In genomic region chr13:5540321-5540720, GRCm38 (mm10) we compare ENCODE assay signal across 17 mouse cellular contexts.
DNase-seq lines count a peak whose midpoint lies in the region; ATAC-seq and TF ChIP-seq lines count a peak whose summit lies in the region.
"Had no signal": no experiment of that assay in that cellular context is flagged by ENCODE, and none has a peak within 500 bp of the region (broad histone marks: within the 10 kb centered on the region; RNA-seq: fewer than 3 reads in every experiment).

No protein-coding gene starts in this region.

- no peak overlapping the region for H3K9ac ChIP-seq in forebrain, embryonic 16.5 days (replicated peaks; ENCODE audit: low read depth, low read length)
- no peak overlapping the region for H3K9ac ChIP-seq in forebrain, embryonic 11.5 days (ENCODE audit: low read length)
- no peak overlapping the region for H3K9ac ChIP-seq in kidney, embryonic 14.5 days (ENCODE audit: low read depth, low read length)
- H3K9ac ChIP-seq in stomach, postnatal 0 days (ENCODE audit: low read length) = no peak overlapping the region
- H3K9ac ChIP-seq: hindbrain, embryonic 15.5 days; liver, embryonic 12.5 days had no signal

- TF ChIP-seq CTCF in stomach, postnatal 0 days (IDR thresholded peaks at IDR 0.05; ENCODE audit: low read depth) = no peak

- H3K4me1 ChIP-seq in forebrain, embryonic 16.5 days (replicated peaks; ENCODE audit: control insufficient read depth, insufficient read depth, low read length) = no peaks in the 10 kb centered on the region
- H3K4me1 ChIP-seq in forebrain, embryonic 11.5 days (replicated peaks; ENCODE audit: control insufficient read depth, insufficient read depth, low read length) = no peaks in the 10 kb centered on the region
- H3K4me1 ChIP-seq in kidney, embryonic 14.5 days (ENCODE audit: control insufficient read depth, insufficient read depth, low read length) = no peaks in the 10 kb centered on the region
- H3K4me1 ChIP-seq in stomach, postnatal 0 days (replicated peaks; ENCODE audit: control insufficient read depth, insufficient read depth) = no peaks in the 10 kb centered on the region
- H3K4me1 ChIP-seq: embryonic facial prominence, embryonic 10.5 days; hindbrain, embryonic 15.5 days; liver, embryonic 12.5 days had no signal

- DNase-seq in forebrain, embryonic 11.5 days (ENCODE audit: low spot score) = no peak
- DNase-seq in kidney, postnatal 10 days = peak; percentile 4
- peak; percentile 15 for DNase-seq in testis, postnatal 14 days (ENCODE audit: low spot score)
- no peak for DNase-seq in testis, postnatal 10 days (ENCODE audit: low spot score)
- DNase-seq in stomach, postnatal 0 days (ENCODE audit: low spot score) = no peak
- DNase-seq: cerebellum, postnatal 36 days; gastrocnemius, postnatal 25 days; kidney, postnatal 4 days; right cerebral cortex, postnatal 25 days; thymus, postnatal 36 days had no signal

- no peaks in the 10 kb centered on the region for H3K36me3 ChIP-seq in forebrain, embryonic 16.5 days (ENCODE audit: control insufficient read depth, insufficient read depth)
- no peaks in the 10 kb centered on the region for H3K36me3 ChIP-seq in forebrain, embryonic 11.5 days (ENCODE audit: control insufficient read depth, insufficient read depth, low read length)
- no peaks in the 10 kb centered on the region for H3K36me3 ChIP-seq in kidney, embryonic 14.5 days (ENCODE audit: control insufficient read depth, insufficient read depth, low read length)
- no peaks in the 10 kb centered on the region for H3K36me3 ChIP-seq in stomach, postnatal 0 days (ENCODE audit: control insufficient read depth, insufficient read depth, low read length)
- H3K36me3 ChIP-seq: embryonic facial prominence, embryonic 10.5 days; hindbrain, embryonic 15.5 days; liver, embryonic 12.5 days had no signal

- no peak overlapping the region for H3K27ac ChIP-seq in forebrain, embryonic 16.5 days (ENCODE audit: low read length)
- no peak overlapping the region for H3K27ac ChIP-seq in forebrain, embryonic 11.5 days (ENCODE audit: low read depth, low read length)
- no peak overlapping the region for H3K27ac ChIP-seq in kidney, embryonic 14.5 days (ENCODE audit: low read depth, low read length)
- H3K27ac ChIP-seq in stomach, postnatal 0 days (replicated peaks) = no peak overlapping the region
- H3K27ac ChIP-seq: embryonic facial prominence, embryonic 10.5 days; hindbrain, embryonic 15.5 days; liver, embryonic 12.5 days had no signal

- no peaks in the 10 kb centered on the region for H3K27me3 ChIP-seq in forebrain, embryonic 16.5 days (replicated peaks; ENCODE audit: control insufficient read depth, insufficient read depth, low read length)
- no peaks in the 10 kb centered on the region for H3K27me3 ChIP-seq in forebrain, embryonic 11.5 days (ENCODE audit: control insufficient read depth, insufficient read depth, low read length)
- no peaks in the 10 kb centered on the region for H3K27me3 ChIP-seq in kidney, embryonic 14.5 days (ENCODE audit: control insufficient read depth, insufficient read depth, low read length)
- H3K27me3 ChIP-seq in stomach, postnatal 0 days (ENCODE audit: control insufficient read depth, insufficient read depth, low read length) = no peaks in the 10 kb centered on the region
- H3K27me3 ChIP-seq: hindbrain, embryonic 15.5 days; liver, embryonic 12.5 days had no signal

- 52% methylated on average over 1 of the region's 1 CpGs for WGBS in forebrain, embryonic 16.5 days
- WGBS in forebrain, embryonic 11.5 days = 72% methylated on average over 1 of the region's 1 CpGs
- WGBS in kidney, embryonic 14.5 days = 61% methylated on average over 1 of the region's 1 CpGs
- WGBS in stomach, postnatal 0 days = 20% methylated on average over 1 of the region's 1 CpGs

- TF ChIP-seq EP300 in stomach, postnatal 0 days (optimal IDR thresholded peaks at IDR 0.05) = no peak

- no peaks in the 10 kb centered on the region for H3K9me3 ChIP-seq in forebrain, embryonic 16.5 days (ENCODE audit: control insufficient read depth, low read length)
- no peaks in the 10 kb centered on the region for H3K9me3 ChIP-seq in forebrain, embryonic 11.5 days (ENCODE audit: control insufficient read depth, low read length)
- H3K9me3 ChIP-seq in kidney, embryonic 14.5 days (ENCODE audit: control insufficient read depth, low read length) = no peaks in the 10 kb centered on the region
- H3K9me3 ChIP-seq in stomach, postnatal 0 days (ENCODE audit: control insufficient read depth, low read length) = no peaks in the 10 kb centered on the region
- H3K9me3 ChIP-seq: embryonic facial prominence, embryonic 10.5 days; hindbrain, embryonic 15.5 days; liver, embryonic 12.5 days had no signal

- no peak overlapping the region for H3K4me2 ChIP-seq in forebrain, embryonic 16.5 days (ENCODE audit: low read length)
- H3K4me2 ChIP-seq in forebrain, embryonic 11.5 days (ENCODE audit: low read depth, low read length, severe bottlenecking) = no peak overlapping the region
- no peak overlapping the region for H3K4me2 ChIP-seq in kidney, embryonic 14.5 days (replicated peaks; ENCODE audit: low read depth, low read length)
- H3K4me2 ChIP-seq in stomach, postnatal 0 days (replicated peaks; ENCODE audit: low read depth) = no peak overlapping the region
- H3K4me2 ChIP-seq: heart, embryonic 11.5 days; hindbrain, embryonic 15.5 days; liver, embryonic 12.5 days had no signal

- ATAC-seq in forebrain, embryonic 16.5 days = peak; percentile 55
- no peak for ATAC-seq in forebrain, embryonic 11.5 days (replicated peaks; ENCODE audit: low FRiP score)
- no peak for ATAC-seq in kidney, embryonic 14.5 days (ENCODE audit: low FRiP score, low TSS enrichment)
- no peak for ATAC-seq in stomach, postnatal 0 days (ENCODE audit: low FRiP score, low TSS enrichment)
- ATAC-seq: intestine, postnatal 0 days; liver, embryonic 12.5 days had no signal

- H3K4me3 ChIP-seq in forebrain, embryonic 16.5 days (replicated peaks; ENCODE audit: low read length) = no peak overlapping the region
- no peak overlapping the region for H3K4me3 ChIP-seq in forebrain, embryonic 11.5 days (ENCODE audit: low read depth, low read length)
- H3K4me3 ChIP-seq in kidney, embryonic 14.5 days (ENCODE audit: low read length) = no peak overlapping the region
- no peak overlapping the region for H3K4me3 ChIP-seq in stomach, postnatal 0 days (ENCODE audit: low read depth, low read length)
- H3K4me3 ChIP-seq: embryonic facial prominence, embryonic 10.5 days; hindbrain, embryonic 15.5 days; liver, embryonic 12.5 days had no signal

Comparison
In these comparisons a context has a peak if more than half of its experiments do, and no peak if none do; other contexts are left out.
1. DNase-seq: peak in kidney, postnatal 10 days (single experiment) and testis, postnatal 14 days (single experiment); none in forebrain, embryonic 11.5 days (single experiment), testis, postnatal 10 days (single experiment) and stomach, postnatal 0 days (single experiment).